Mouse (Mus musculus) ES-E14 (cell line): ENCODE data around the gene Vcp. TPM values are rescaled to one million over a fixed set of nuclear protein-coding genes. Genes with fewer than 3 reads are reported as not detected.
"Not testable (repeated sequence)": the region's sequence is repeated elsewhere in the genome, so short reads cannot be mapped to it uniquely, and the experiment has no call there.

Experiments
- DNase-seq: peaks from one replicate; pipeline ENCODE4 v3.0.0-alpha.2; 2013; ENCODE audit warnings: low read depth, low spot score
- H3K27ac ChIP-seq: 2 replicates; pipeline ENCODE4 v1.5.1; 2012; ENCODE audit warnings: low read depth, mild to moderate bottlenecking, low read length, moderate library complexity, mixed read lengths; ENCODE audit not compliant: poor library complexity, insufficient read depth, severe bottlenecking
- H3K36me3 ChIP-seq: 2 replicates; pipeline ENCODE4 v1.6.1; 2012; ENCODE audit warnings: mild to moderate bottlenecking, low read length, moderate library complexity, mixed read lengths; ENCODE audit not compliant: control insufficient read depth, poor library complexity, insufficient read depth, severe bottlenecking
- H3K4me1 ChIP-seq, 2 experiments: fragments of 150-350 bp in 1 of 2; sonication (generic) in 1 of 2; 2 replicates each; pipeline ENCODE4 v1.6.1; 2012; ENCODE audit warnings: low read length in 2 of 2, mild to moderate bottlenecking in 1 of 2, mixed read lengths in 1 of 2; ENCODE audit not compliant: control insufficient read depth in 2 of 2, insufficient read depth in 2 of 2, poor library complexity in 1 of 2
- H3K4me3 ChIP-seq, 2 experiments: fragments of 150-350 bp in 1 of 2; sonication (generic) in 1 of 2; 2 replicates each; pipeline ENCODE4 v1.5.1; 2012; ENCODE audit warnings: low read length in 2 of 2, low read depth in 1 of 2, mild to moderate bottlenecking in 1 of 2, mixed read lengths in 1 of 2; ENCODE audit not compliant: insufficient read depth in 1 of 2, poor library complexity in 1 of 2, severe bottlenecking in 1 of 2
- H3K9ac ChIP-seq: 2 replicates; pipeline ENCODE4 v1.6.1; 2012; ENCODE audit warnings: low read depth, mild to moderate bottlenecking, low read length, mixed read lengths; ENCODE audit not compliant: poor library complexity, insufficient read depth, severe bottlenecking
- H3K9me3 ChIP-seq: fragments of 150-350 bp; sonication (generic); 2 replicates; pipeline ENCODE4 v1.6.1; 2012; ENCODE audit warnings: low read depth, mild to moderate bottlenecking, low read length; ENCODE audit not compliant: control insufficient read depth, insufficient read depth
- CHD2 ChIP-seq: IDR thresholded peaks from 2 replicates; pipeline ENCODE4 v1.6.1; 2014; ENCODE audit warnings: mild to moderate bottlenecking, low read depth, low read length, inconsistent platforms
- HCFC1 ChIP-seq: IDR thresholded peaks from 2 replicates; pipeline ENCODE4 v1.6.1; 2012; ENCODE audit warnings: low read length, inconsistent platforms, borderline replicate concordance; ENCODE audit not compliant: insufficient read depth
- MAFK ChIP-seq: IDR thresholded peaks from 2 replicates; pipeline ENCODE4 v1.6.1; 2014; ENCODE audit warnings: mild to moderate bottlenecking, low read depth, low read length, inconsistent platforms; ENCODE audit not compliant: insufficient read depth
- ZC3H11A ChIP-seq: IDR thresholded peaks from 2 replicates; pipeline ENCODE4 v1.6.1; 2012; ENCODE audit warnings: low read depth, mild to moderate bottlenecking, inconsistent platforms, low read length, borderline replicate concordance
- ZNF384 ChIP-seq: IDR thresholded peaks from 2 replicates; pipeline ENCODE4 v1.6.1; 2012; ENCODE audit warnings: low read depth, low read length, inconsistent platforms
- in situ Hi-C, 2 experiments: fragments of 600-800 bp; cut with MboI; formaldehyde crosslinking; loops; one replicate each; pipeline ENCODE4 v1.15.1; 2025; ENCODE audit warnings: low sequenced_read_pairs in 2 of 2, inconsistent platforms in 1 of 2; ENCODE audit not compliant: unreplicated experiment in 2 of 2
- total RNA-seq: library from RNA; depleted of rRNA; stranded (reverse); fragments of 300-350 nt; gene quantifications from 2 replicates; pipeline ENCODE4 v1.2.3, GENCODE M21; 2012; rRNA removed

Gene Vcp
- total RNA-seq = 155 and 267 TPM in 2 replicates

DNA sequence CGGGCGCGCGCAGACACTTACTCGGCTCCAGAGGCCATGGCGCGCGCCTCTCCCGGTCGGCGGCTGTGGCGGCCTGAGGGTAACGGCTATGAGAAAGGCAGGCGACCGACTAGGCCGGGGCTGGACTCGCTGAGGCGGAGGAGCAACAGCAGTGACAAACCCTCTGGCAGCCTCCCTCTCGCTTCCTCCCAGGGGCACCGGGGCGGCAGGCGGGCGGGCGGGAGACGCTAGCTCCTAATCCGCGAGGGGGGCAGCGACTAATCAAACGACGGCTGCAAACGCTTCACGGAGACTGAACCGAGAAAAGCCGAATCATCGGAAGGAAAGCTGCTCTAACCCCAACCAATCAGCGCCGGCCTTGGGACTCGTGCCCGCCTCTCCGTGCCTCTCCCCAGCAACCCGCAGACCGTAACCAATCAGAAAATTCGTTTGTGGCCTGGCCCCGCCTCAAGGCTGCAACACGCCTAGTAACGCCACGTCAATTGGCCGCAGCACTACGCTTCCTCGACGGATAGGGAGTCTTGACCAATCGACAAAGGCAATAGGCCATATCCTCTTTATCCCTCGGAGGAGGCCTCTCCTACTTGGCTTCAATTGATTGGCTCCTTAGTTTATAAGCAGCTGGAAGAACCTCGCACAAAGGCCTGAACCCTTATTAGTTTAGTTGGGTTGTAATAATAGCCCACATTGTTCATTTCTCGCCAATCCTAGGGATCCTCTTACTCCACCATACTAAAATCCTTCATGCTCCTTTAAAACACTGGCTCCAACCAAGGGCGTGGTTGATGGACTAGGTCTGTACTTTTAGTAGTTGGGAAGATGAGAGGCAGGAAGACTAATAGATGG is at the start of gene Vcp:
TSS of gene Vcp (minus strand) at position 367 of the 846 bp plus-strand sequence.
- in situ Hi-C loops = not testable (repeated sequence)

DNA sequence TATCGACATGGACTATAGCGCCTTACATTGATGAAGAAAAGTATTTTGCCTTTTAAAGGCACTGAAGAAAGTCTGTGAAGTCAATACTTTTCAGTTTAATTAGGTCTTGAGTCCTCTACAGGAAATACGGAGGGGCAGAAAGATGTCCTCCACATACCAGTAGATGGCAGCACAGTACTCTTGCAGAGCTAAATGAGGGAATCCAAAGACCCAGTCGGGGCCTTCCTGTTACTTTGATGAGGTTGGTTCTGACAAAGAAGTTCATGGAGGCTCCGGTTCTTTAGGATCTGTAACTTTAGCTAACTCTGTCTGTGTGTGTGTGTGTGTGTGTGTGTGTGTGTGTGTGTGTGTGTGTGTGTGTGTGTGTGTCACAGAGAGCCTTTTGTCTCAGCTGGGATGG is 46.9 kb upstream of the Vcp start:
- no peak overlapping the region for H3K27ac ChIP-seq
- H3K4me1 ChIP-seq = peaks cover 9 to 15% of the 10 kb centered on the region in 2 experiments
- peak; percentile 72 for DNase-seq
- no peak overlapping the region for H3K4me3 ChIP-seq
- no peak overlapping the region for H3K9ac ChIP-seq
- H3K36me3 ChIP-seq = no peaks in the 10 kb centered on the region
- in situ Hi-C loops = no loop called here
- no peaks in the 10 kb centered on the region for H3K9me3 ChIP-seq
- no peak for TF ChIP-seq MAFK
- 0 out of 2 replicates have a peak, but pooled peaks have one; percentile 8 for TF ChIP-seq ZC3H11A

More for the DNA sequence above, at the start of gene Vcp:
- TF ChIP-seq CHD2 = peak; percentile 90
- TF ChIP-seq MAFK = 0 out of 2 replicates have a peak, but pooled peaks have one; percentile 14
- H3K9ac ChIP-seq = peak within 1 kb of the TSS; percentile 99
- DNase-seq = peak; percentile 95
- H3K36me3 ChIP-seq, H3K9me3 ChIP-seq, H3K4me1 ChIP-seq: not testable (repeated sequence)
- peak within 1 kb of the TSS; percentile 94 to 96 for H3K4me3 ChIP-seq
- peak within 1 kb of the TSS; percentile 95 for H3K27ac ChIP-seq

DNA sequence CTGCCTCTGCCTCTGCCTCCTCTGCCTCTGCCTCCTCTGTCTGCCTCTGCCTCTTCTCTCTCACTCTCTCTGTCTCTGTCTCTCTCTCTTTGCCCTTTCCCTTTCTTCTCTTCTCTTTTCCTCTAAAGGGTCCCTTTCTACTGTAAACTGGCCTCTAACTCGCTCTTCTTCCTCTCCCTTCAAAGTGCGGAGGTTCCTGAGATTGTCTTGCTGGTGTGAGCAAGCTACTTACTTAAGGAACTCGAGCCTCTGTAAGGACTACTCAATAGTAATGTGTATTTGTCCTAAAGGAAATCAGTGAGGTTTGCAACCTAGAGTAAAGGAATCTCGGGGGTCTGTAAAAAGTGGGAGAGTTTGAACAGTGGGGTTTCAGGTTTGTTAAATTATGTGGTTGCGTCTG is 46.3 kb upstream of the Vcp start:
- peaks cover 9 to 13% of the 10 kb centered on the region in 2 experiments for H3K4me1 ChIP-seq
- in situ Hi-C loops = no loop called here
- no peak overlapping the region for H3K4me3 ChIP-seq
- H3K36me3 ChIP-seq = no peaks in the 10 kb centered on the region
- TF ChIP-seq ZC3H11A (0 out of 2 replicates have a peak, but pooled peaks have one; percentile 0), CHD2 (no peak), HCFC1 (no peak), ZNF384 (no peak)
- H3K9ac ChIP-seq = no peak overlapping the region
- DNase-seq = no peak
- H3K9me3 ChIP-seq = no peaks in the 10 kb centered on the region
- no peak overlapping the region for H3K27ac ChIP-seq

DNA sequence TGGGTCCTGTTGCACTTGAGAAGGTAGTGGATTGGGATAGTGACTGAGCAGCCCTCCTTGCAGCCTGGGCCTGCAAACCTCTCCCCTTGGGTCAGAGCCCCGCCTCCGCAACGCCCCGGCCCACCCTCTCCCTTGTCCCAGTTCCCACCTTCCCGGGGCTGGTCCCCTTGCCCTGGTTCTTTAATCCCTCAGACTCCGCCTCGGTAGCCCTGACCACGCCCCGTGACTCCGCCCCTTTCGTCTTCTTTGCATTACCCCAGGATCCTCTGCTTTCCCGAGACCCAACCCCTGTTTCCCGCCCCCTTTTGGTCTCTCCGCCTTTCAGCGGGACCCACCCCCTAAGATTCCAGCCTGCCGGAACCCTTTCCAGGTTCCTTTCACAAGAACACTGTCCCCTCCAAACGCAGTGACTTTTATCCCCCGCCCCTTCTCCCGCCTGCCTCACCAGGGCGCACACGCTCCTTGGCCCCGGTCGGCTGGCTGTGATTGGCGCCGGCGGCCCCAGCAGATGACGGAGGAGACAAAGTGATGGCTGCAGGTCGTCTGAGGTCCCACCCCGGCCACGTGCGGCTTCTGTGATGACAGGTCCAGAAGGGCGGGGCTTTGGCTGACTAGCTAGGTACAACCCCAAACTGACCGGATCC is 45.5 kb upstream of the Vcp start, which contains the start of gene Fam214b:
TSS of gene Fam214b (minus strand) at position 562 of the 644 bp plus-strand sequence.
- peak within 1 kb of the TSS; percentile 74 to 95 for H3K4me3 ChIP-seq
- peaks cover 9 to 13% of the 10 kb centered on the region in 2 experiments for H3K4me1 ChIP-seq
- H3K9ac ChIP-seq = peak within 1 kb of the TSS; percentile 51
- H3K9me3 ChIP-seq = no peaks in the 10 kb centered on the region
- no peaks in the 10 kb centered on the region for H3K36me3 ChIP-seq
- no peak for TF ChIP-seq HCFC1
- TF ChIP-seq CHD2 = no peak
- TF ChIP-seq ZNF384 = no peak
- no peak for TF ChIP-seq ZC3H11A
- TF ChIP-seq MAFK = no peak
- DNase-seq = peak; percentile 100
- in situ Hi-C loops = no loop called here
- H3K27ac ChIP-seq = peak within 1 kb of the TSS; percentile 33; the same call in 1 of the 2 replicates
